Mouse (Mus musculus) yolk sac, embryonic 10.5 days (tissue): ENCODE measurements at regions not wholly inside any gene's neighbourhood (a gene's known extent, or its start where the extent isn't known, plus 50 kb on each side); places are given as distances from the start of the nearest gene placed in this dataset.

Source experiments
- DNase-seq: peaks from one replicate; pipeline ENCODE4 v3.0.0-alpha.2; 2017; ENCODE audit warnings: low spot score

DNA sequence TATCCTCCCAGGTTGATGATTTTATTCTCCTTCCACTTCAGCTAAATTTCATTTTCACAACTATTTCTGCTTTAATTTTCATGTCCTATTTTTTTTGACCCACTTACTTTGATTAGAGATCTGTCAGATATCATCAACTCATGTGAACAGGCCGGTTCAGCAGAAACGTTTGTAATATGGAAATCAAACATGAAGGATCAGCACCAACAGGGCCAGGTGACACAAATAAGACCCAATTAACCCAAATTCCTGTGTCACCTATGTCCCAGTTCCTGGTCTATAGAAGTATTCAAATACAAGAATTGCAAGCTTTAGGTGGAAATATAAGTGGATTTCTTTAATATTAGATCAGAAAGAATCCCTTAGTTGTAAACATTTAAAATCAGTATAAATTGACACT lies 332.7 kb downstream of the 1700017N19Rik start:
- DNase-seq = no peak

DNA sequence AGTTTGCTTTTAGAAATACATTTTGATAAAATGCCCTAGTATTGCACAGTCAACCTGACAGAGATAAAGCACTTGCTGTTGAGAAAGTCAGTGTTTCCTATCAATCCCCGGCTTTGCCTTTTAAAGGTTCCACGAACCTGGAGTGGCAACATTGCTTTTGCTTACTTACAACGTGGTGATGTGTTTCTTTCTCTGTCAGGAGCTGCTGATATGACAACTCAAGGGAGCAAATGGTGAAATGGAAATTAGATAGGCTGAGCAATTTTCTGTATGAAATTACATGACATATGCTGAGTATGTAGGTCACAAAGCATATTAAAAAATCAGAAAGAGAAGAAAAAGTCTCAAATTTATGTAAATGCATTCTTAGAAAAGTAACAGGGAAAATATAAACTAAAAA lies 336.8 kb downstream of the 1700017N19Rik start:
- DNase-seq = no peak

DNA sequence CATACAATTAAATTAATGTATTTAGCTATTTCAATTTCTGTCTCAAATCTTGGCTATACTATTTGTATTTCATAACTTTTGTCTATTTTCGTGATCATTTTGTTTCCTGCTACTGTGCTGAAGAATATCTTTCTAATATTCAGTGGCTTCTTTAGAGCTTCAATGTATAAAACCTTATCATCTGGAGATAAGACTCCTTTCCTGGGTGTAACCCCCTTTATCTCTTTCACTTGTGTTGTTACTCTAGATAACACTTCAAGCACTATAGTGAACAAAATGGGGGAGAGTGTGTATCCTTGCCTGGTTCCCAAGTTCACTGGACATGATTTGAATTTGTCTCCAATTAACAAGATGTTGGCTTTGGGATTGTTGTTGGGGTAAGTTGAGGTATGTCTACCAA lies 341.5 kb downstream of the 1700017N19Rik start:
- DNase-seq = no peak

DNA sequence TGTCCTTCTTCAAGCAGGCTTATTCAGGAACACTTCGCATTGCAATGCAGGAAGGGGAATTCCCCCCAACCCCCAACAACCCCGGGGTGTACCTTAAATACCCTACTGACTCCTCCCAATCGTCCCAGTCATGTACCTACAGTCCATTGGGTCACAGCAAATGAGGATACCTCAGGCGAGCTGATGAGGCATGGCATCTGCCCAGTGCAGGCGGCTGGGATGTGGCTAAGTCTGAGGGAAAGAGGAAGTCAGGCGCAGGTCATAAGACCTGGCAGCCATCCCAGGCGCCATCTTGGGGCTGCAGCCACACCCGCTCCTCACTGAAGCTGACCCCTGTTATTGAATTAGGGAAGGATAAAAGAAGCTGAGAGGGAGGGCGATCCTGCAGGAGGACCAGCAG lies 368.1 kb downstream of the 1700017N19Rik start:
- DNase-seq = no peak

DNA sequence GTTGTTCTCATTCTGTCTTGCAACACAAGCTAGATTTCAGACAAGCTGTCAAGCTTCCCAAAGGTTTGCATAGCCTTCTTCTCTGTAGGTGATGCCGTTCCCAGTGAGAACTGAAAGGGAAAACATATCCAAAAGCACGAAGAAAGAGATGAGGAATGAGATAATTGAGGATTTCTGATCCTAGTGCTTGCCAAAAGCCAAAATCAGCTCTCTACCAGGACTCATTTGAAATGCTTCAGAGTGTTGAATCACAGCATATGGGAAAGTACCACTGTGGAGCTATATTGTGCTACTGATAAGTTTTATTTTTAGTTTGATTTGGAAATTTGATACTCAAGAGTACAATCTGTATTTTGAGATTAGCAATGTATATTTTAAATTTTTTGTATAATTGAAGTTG lies 413.2 kb downstream of the 1700017N19Rik start:
- no peak for DNase-seq

DNA sequence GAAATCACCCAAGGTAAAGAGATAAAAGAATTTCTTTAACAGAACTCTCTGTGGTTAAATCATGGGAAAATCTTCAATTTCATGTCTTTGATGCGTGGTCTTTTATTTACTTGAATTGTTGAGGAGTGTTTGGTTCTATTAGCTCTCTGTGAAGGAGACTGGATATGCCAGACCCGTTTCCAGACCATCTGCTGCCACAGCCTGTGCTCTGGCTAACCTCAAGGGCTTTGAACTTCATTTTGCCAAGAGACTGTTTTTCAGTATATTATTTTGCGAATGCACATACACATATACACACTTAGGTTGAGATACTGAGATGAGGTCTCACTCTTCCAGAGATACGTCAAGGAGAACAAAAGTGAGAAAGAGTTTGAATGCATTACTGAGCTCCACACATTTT lies 414.4 kb downstream of the 1700017N19Rik start:
- no peak for DNase-seq

DNA sequence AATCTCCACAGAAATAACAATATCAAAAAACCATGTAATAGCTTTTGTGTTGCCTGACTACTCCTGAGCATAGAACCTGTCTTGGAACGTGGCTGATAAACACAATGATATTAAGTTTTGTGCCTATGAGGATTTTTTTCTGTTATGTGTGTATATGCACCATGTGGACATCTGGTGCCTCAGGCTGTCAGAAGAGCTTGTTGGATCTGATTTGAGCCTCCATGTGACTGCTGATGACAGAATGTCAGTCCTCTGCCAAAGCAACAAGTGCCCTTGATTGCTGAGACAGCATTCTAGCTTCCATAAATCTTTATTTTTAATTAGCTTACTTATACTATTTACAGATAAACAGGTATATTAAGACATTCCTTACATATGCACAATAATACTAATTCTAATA lies 425.1 kb downstream of the 1700017N19Rik start:
- no peak for DNase-seq

DNA sequence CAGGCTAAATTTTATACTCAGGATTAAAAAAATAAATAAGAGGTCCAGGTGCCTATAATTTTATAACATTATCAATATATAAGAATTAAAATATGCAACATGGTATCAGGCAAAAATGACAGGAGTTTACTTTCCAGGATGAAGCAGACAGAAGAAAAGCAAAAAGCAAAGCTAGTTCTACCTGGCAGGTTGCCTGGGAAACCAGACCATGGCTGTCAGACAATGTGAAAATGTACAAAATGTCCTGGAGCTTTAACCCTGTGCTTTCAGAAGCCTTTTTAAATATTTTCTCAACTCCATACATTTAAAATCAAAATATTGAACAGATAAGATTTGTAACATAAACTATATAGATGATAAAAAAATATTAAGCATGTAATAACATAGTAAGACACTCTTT lies 448.3 kb downstream of the 1700017N19Rik start:
- DNase-seq = no peak

DNA sequence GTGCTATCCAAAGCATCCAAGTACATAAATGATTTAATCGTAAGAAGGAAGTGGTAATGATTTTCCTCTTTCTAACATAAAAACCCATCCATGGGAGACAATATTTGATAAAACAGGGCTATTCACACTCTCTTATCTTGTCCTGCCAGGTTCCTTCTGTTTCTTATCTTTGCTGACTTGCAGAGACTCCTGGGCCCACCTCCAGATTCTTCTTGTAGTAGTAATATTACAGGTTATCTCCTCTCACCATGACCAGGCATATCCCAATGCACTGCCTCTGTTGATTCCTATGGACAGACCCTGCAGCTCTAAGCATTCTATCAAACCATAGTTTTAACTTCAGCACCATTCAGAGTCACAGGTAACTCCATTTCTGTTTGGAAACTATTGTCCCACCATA lies 448.8 kb downstream of the 1700017N19Rik start:
- no peak for DNase-seq
